Mouse (Mus musculus) embryonic facial prominence, embryonic 12.5 days (tissue): Measurements from ENCODE around the gene Camta1. TPM values are rescaled to one million over a fixed set of nuclear protein-coding genes. Genes with fewer than 3 reads are reported as not detected.

Experiments
- ATAC-seq: fragments of 200-750 bp; cut with Nextera tagmentation; 2 replicates; pipeline ENCODE4 v1.8.0; 2017; ENCODE audit not compliant: insufficient number of reproducible peaks, insufficient read depth, low FRiP score, low TSS enrichment
- H3K27ac ChIP-seq: fragments of 300-500 bp; sonication (generic); 2 replicates; pipeline ENCODE4 v1.5.1; 2016; ENCODE audit warnings: mild to moderate bottlenecking
- H3K27me3 ChIP-seq: fragments of 300-500 bp; sonication (generic); 2 replicates; pipeline ENCODE4 v1.6.1; 2016; ENCODE audit warnings: mild to moderate bottlenecking, moderate library complexity
- H3K36me3 ChIP-seq: fragments of 300-500 bp; sonication (generic); 2 replicates; pipeline ENCODE4 v1.6.1; 2016; ENCODE audit warnings: mild to moderate bottlenecking
- H3K4me1 ChIP-seq: fragments of 300-500 bp; sonication (generic); 2 replicates; pipeline ENCODE4 v1.6.1; 2016
- H3K4me2 ChIP-seq: fragments of 300-500 bp; sonication (generic); replicated peaks from 2 replicates; pipeline ENCODE4 v1.6.1; 2016; ENCODE audit warnings: mild to moderate bottlenecking, moderate library complexity
- H3K4me3 ChIP-seq: fragments of 300-500 bp; sonication (generic); 2 replicates; pipeline ENCODE4 v1.5.1; 2016; ENCODE audit warnings: mild to moderate bottlenecking
- H3K9ac ChIP-seq: fragments of 300-500 bp; sonication (generic); 2 replicates; pipeline ENCODE4 v1.6.1; 2016; ENCODE audit warnings: mild to moderate bottlenecking, moderate library complexity
- H3K9me3 ChIP-seq: fragments of 300-500 bp; sonication (generic); 2 replicates; pipeline ENCODE4 v1.6.1; 2016; ENCODE audit warnings: mild to moderate bottlenecking, moderate library complexity
- WGBS: fragments of 180-500 bp; shearing (Covaris S2); methylation state at CpG from one replicate; pipeline ENCODE4 v1.1.7; 2016; 5-methylcytosine and 5-hydroxymethylcytosine counted together
- polyA plus RNA-seq: library from polyadenylated mRNA; unstranded; fragments of >200 nt; fragmentation: Nextera tagmentation; extraction: Ambion mirVana; gene quantifications from 2 replicates; pipeline ENCODE4 v1.2.1, GENCODE M21; 2016

Camta1 gene
- polyA plus RNA-seq, 1 experiment from 2014 or later: 115 TPM

DNA sequence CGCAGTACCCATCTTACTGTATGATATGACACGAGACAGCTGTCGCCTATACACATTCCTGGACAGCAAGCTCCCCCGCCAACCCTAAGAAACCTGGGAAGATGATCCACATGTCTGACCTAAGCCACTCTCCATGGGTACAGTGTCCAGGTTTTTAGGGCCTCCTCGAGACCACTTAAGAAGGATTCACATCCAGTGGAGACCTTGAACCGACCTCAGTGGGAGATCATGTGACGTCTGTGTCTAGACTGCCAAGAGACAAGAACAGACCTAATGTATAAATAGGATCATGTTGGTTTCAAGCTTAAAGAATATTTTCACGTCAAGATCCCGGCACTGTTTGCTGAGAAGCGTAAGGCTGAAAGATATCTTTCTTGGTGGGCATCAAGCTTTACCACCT lies 757.5 kb downstream of the Camta1 start:
- H3K4me2 ChIP-seq: no peak overlapping the region
- H3K36me3 ChIP-seq: no peaks in the 10 kb centered on the region
- ATAC-seq: no peak
- no peaks in the 10 kb centered on the region for H3K9me3 ChIP-seq
- H3K4me1 ChIP-seq: 0 out of 2 replicates have a peak, but pooled peaks cover 8% of the 10 kb centered on the region
- no peak overlapping the region for H3K9ac ChIP-seq
- peaks cover 23% of the 10 kb centered on the region for H3K27me3 ChIP-seq
- H3K27ac ChIP-seq: no peak overlapping the region
- 86% methylated on average over 10 of the region's 10 CpGs for WGBS
- H3K4me3 ChIP-seq: no peak overlapping the region

DNA sequence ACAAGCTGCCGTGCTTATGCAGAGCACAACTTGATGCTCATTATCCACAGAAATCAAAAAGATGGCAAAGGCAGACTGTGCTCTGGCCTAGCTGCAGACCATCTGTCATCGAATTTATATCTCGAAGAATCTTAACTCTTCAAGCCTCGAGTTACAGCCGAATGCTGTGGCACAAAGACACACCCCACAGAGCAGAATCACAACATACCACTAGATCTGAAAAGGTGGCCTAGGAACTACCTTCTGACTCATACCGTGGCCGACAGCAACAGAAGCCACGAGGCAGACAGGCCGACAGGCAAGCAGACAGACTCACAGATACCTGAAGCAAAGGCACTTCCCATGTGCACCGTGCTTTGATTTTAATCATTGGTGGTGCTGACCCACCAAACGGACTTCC lies 758.0 kb downstream of the Camta1 start:
- ATAC-seq: no peak
- WGBS: 77% methylated on average over 11 of the region's 11 CpGs
- no peaks in the 10 kb centered on the region for H3K36me3 ChIP-seq

DNA sequence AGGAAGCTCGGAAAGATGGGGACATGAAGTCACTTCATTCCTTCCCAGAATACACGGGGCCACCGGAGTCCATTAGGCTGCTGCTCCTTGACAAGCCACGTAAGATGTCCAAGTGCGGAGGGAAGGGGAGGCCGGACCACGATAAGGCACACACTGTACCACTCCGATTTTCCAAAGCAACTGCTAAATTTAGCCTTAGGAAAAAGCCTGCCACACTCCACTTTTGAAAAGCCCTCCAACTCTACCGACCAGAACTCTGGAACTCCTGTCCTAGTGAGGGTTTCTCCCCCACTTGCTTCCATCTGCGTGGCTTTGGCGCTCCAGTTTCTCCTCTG lies 764.6 kb downstream of the Camta1 start:
- Histone ChIP-seq H3K9ac (no peak overlapping the region), H3K27me3 (no peaks in the 10 kb centered on the region), H3K4me3 (no peak overlapping the region), H3K4me1 (no peaks in the 10 kb centered on the region), H3K9me3 (no peaks in the 10 kb centered on the region), H3K36me3 (0 out of 2 replicates have a peak, but pooled peaks cover 5% of the 10 kb centered on the region), H3K27ac (no peak overlapping the region), H3K4me2 (no peak overlapping the region)
- WGBS: 84% methylated on average over 11 of the region's 11 CpGs
- no peak for ATAC-seq

More for the DNA sequence above, 758.0 kb downstream of the Camta1 start:
- H3K4me1 ChIP-seq: 0 out of 2 replicates have a peak, but pooled peaks cover 8% of the 10 kb centered on the region
- H3K27me3 ChIP-seq: peaks cover 19% of the 10 kb centered on the region
- H3K4me3 ChIP-seq: no peak overlapping the region
- no peak overlapping the region for H3K9ac ChIP-seq
- no peaks in the 10 kb centered on the region for H3K9me3 ChIP-seq
- no peak overlapping the region for H3K27ac ChIP-seq
- H3K4me2 ChIP-seq: no peak overlapping the region

GRCm38 (mm10) chr4:151096334-151097103 lies 765.2 kb downstream of the Camta1 start:
- Histone ChIP-seq H3K27me3 (no peaks in the 10 kb centered on the region), H3K9me3 (no peaks in the 10 kb centered on the region), H3K4me3 (no peak overlapping the region), H3K9ac (no peak overlapping the region), H3K36me3 (0 out of 2 replicates have a peak, but pooled peaks cover 5% of the 10 kb centered on the region), H3K4me2 (no peak overlapping the region), H3K4me1 (no peaks in the 10 kb centered on the region), H3K27ac (no peak overlapping the region)
- WGBS: 84% methylated on average over 18 of the region's 18 CpGs
- ATAC-seq: no peak

DNA sequence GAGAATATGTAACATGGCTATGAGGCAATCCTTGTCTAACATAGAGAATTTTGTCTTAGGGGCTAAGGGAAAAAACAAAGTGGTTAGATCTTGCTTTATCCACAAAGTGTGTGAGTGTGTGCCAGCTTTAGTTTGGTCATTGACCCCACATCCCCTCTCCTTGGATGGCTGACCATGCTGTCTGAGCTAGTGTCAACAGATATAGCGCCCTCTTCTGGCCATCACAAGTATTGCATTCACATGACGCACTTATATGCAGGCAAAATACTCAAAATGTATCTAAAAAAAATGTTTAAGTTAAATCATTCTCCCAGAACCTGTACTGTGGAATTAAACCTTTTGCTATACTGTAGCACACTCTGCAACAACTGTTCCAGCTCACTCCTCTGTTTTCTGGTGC lies 766.5 kb downstream of the Camta1 start:
- H3K27ac ChIP-seq: no peak overlapping the region
- WGBS: 25% methylated on average over 2 of the region's 2 CpGs
- no peak overlapping the region for H3K4me3 ChIP-seq
- no peaks in the 10 kb centered on the region for H3K27me3 ChIP-seq
- no peak overlapping the region for H3K9ac ChIP-seq
- no peaks in the 10 kb centered on the region for H3K4me1 ChIP-seq
- no peaks in the 10 kb centered on the region for H3K9me3 ChIP-seq
- no peak for ATAC-seq
- no peak overlapping the region for H3K4me2 ChIP-seq
- 0 out of 2 replicates have a peak, but pooled peaks cover 5% of the 10 kb centered on the region for H3K36me3 ChIP-seq

DNA sequence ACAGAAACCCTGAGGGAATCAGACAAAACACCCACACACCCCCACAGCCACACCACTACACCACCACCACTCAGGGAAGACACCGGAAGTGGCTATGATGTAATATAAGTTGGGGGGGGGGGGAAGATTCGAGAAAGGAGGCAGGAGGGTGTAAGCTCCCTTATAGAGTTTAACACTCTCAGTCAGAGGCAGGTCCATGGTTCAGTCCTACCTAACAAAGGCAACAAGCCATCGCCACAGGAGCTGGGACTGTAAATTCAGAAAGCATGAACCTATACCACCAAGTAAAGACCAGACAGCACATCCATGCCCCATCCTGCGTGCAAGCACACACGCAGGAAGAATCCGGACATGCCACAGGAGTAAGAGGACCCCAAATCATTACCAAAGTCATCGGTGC lies 772.4 kb downstream of the Camta1 start, which contains the start of gene Gm13090:
Gene Gm13090, plus strand, starts transcription at position 301 of the 400 bp plus-strand sequence.
- no peaks in the 10 kb centered on the region for H3K27me3 ChIP-seq
- no peaks in the 10 kb centered on the region for H3K4me1 ChIP-seq
- ATAC-seq: no peak
- H3K9ac ChIP-seq: peak within 1 kb of the TSS; percentile 21; the same call in 1 of the 2 replicates
- H3K9me3 ChIP-seq: no peaks in the 10 kb centered on the region
- H3K4me2 ChIP-seq: no peak within 1 kb of the TSS
- H3K36me3 ChIP-seq: peaks cover 28% of the 10 kb centered on the region; the same call in 1 of the 2 replicates
- 92% methylated on average over 7 of the region's 7 CpGs for WGBS
- no peak within 1 kb of the TSS for H3K27ac ChIP-seq
- H3K4me3 ChIP-seq: no peak within 1 kb of the TSS

DNA sequence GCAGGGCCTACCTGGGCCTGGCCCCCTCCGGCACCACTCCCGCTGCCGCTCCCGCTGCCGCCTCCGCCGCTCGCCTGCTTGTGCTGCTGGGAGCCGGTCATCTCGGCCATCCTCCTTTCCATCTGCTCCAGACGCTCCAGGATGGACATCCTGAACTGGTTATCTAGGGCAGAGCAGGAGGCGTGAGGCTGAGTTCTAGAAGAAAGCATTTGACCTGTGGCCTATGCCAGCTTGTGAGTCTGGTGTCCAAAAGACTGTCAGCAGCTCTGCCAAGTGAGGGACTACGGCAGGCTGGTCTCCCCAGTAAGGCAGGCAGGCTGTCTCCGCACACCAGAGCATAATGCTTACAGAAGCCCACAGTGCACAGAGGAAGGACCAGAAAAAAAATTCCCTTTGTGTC lies 772.9 kb downstream of the Camta1 start:
- Histone ChIP-seq H3K4me1 (no peaks in the 10 kb centered on the region), H3K4me3 (no peak overlapping the region), H3K27ac (no peak overlapping the region), H3K9me3 (no peaks in the 10 kb centered on the region), H3K9ac (no peak overlapping the region), H3K27me3 (no peaks in the 10 kb centered on the region), H3K4me2 (no peak overlapping the region), H3K36me3 (peaks cover 25% of the 10 kb centered on the region)
- 87% methylated on average over 14 of the region's 14 CpGs for WGBS
- ATAC-seq: no peak

GRCm38 (mm10) chr4:151087358-151087757 lies 774.3 kb downstream of the Camta1 start:
- H3K27ac ChIP-seq: no peak overlapping the region
- H3K27me3 ChIP-seq: no peaks in the 10 kb centered on the region
- no peak overlapping the region for H3K9ac ChIP-seq
- H3K36me3 ChIP-seq: peaks cover 39% of the 10 kb centered on the region
- H3K4me2 ChIP-seq: no peak overlapping the region
- H3K9me3 ChIP-seq: no peaks in the 10 kb centered on the region
- 88% methylated on average over 1 of the region's 1 CpGs for WGBS
- ATAC-seq: no peak
- H3K4me3 ChIP-seq: no peak overlapping the region
- no peaks in the 10 kb centered on the region for H3K4me1 ChIP-seq

DNA sequence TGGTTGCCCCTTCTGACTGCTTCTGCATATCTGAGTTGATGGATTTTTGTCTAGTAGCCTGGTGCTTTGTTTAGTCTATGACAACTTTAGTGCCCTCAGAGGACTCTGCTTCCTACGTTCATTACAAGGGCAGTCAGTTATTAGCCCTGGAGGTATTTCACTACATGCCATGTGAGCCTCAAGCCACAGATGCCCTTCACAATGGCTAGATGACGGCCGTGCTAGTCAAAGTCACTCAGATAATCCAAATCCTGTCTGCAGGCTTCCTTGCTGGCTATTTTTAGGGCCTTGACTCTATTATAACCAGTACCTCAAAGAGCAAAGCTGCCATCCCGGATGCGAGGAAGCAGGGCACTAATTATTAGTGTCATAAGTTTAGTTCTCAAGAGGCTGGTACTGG lies 778.6 kb downstream of the Camta1 start:
- 80% methylated on average over 5 of the region's 5 CpGs for WGBS
- Histone ChIP-seq H3K4me3 (no peak overlapping the region), H3K9ac (no peak overlapping the region), H3K9me3 (no peaks in the 10 kb centered on the region), H3K27ac (no peak overlapping the region), H3K27me3 (no peaks in the 10 kb centered on the region), H3K4me2 (no peak overlapping the region), H3K4me1 (no peaks in the 10 kb centered on the region), H3K36me3 (peaks cover 65% of the 10 kb centered on the region)
- ATAC-seq: no peak

GRCm38 (mm10) chr4:151081977-151082376 lies 779.7 kb downstream of the Camta1 start:
- ATAC-seq: no peak
- Histone ChIP-seq H3K4me1 (no peaks in the 10 kb centered on the region), H3K9ac (no peak overlapping the region), H3K4me2 (no peak overlapping the region), H3K9me3 (no peaks in the 10 kb centered on the region), H3K27me3 (no peaks in the 10 kb centered on the region), H3K27ac (no peak overlapping the region), H3K4me3 (no peak overlapping the region), H3K36me3 (peaks cover 73% of the 10 kb centered on the region)
- WGBS: 91% methylated on average over 13 of the region's 13 CpGs

GRCm38 (mm10) chr4:151081355-151081754 lies 780.3 kb downstream of the Camta1 start:
- H3K27me3 ChIP-seq: no peaks in the 10 kb centered on the region
- H3K4me1 ChIP-seq: no peaks in the 10 kb centered on the region
- WGBS: 66% methylated on average over 2 of the region's 2 CpGs
- peaks cover 74% of the 10 kb centered on the region for H3K36me3 ChIP-seq
- H3K4me3 ChIP-seq: no peak overlapping the region
- no peak overlapping the region for H3K9ac ChIP-seq
- no peak for ATAC-seq
- no peak overlapping the region for H3K4me2 ChIP-seq
- H3K27ac ChIP-seq: no peak overlapping the region
- no peaks in the 10 kb centered on the region for H3K9me3 ChIP-seq

GRCm38 (mm10) chr4:151074817-151075216 lies 786.9 kb downstream of the Camta1 start:
- WGBS: 93% methylated on average over 15 of the region's 15 CpGs
- no peak for ATAC-seq

More at GRCm38 (mm10) chr4:151074817-151075216, 786.9 kb downstream of the Camta1 start:
- Histone ChIP-seq H3K9ac (no peak overlapping the region), H3K4me2 (no peak overlapping the region), H3K36me3 (peaks cover 44% of the 10 kb centered on the region), H3K27ac (no peak overlapping the region), H3K4me1 (no peaks in the 10 kb centered on the region), H3K9me3 (no peaks in the 10 kb centered on the region), H3K4me3 (no peak overlapping the region), H3K27me3 (no peaks in the 10 kb centered on the region)
